8 mouse cellular contexts compared by ENCODE assay signal in genomic region chr5:136428498-136429060, GRCm38 (mm10).
A peak's percentile ranks its signal among the peaks of the same experiment; 100 is the strongest.
DNase-seq lines count a peak whose midpoint lies in the region; ATAC-seq and TF ChIP-seq lines count a peak whose summit lies in the region.

No protein-coding gene starts in this region.

- H3K27me3 ChIP-seq in heart, adult 2 months (ENCODE audit: control insufficient read depth, insufficient read depth, low read length) = no peaks in the 10 kb centered on the region
- H3K27me3 ChIP-seq in kidney, embryonic 15.5 days = no peaks in the 10 kb centered on the region
- no peaks in the 10 kb centered on the region for H3K27me3 ChIP-seq in neural tube, embryonic 15.5 days (replicated peaks)

- ATAC-seq in kidney, embryonic 15.5 days (replicated peaks; ENCODE audit: low FRiP score) = peak; percentile 84
- no peak for ATAC-seq in neural tube, embryonic 15.5 days (ENCODE audit: low FRiP score)
- ATAC-seq in CD4-positive, CD25-positive, alpha-beta regulatory T cell, adult 4 months = no peak

- intact Hi-C loops in heart, adult 2 months (cut with DNase I) = loop anchor here (5.0 kb wide), 2 partner anchors 34 to 46 kb away; no protein-coding TSS in a partner anchor

- H3K4me1 ChIP-seq in heart, adult 2 months (ENCODE audit: control insufficient read depth, insufficient read depth, low read length) = peaks cover 19% of the 10 kb centered on the region
- H3K4me1 ChIP-seq in kidney, embryonic 15.5 days = peaks cover 46% of the 10 kb centered on the region
- H3K4me1 ChIP-seq in neural tube, embryonic 15.5 days = peaks cover 26% of the 10 kb centered on the region

- DNase-seq in spleen, adult 18-20 months = peak; percentile 53 to 59
- DNase-seq in spleen, adult 12 weeks (ENCODE audit: low spot score) = no peak
- DNase-seq in heart, adult 2 months = no peak
- no peak for DNase-seq in layer of hippocampus, adult 8-10 months (ENCODE audit: low spot score in 2 of 2)
- DNase-seq in urinary bladder, postnatal 10 days (ENCODE audit: low spot score) = no peak

- no peak overlapping the region for H3K9ac ChIP-seq in heart, adult 2 months (ENCODE audit: low read depth, low read length)
- no peak overlapping the region for H3K9ac ChIP-seq in kidney, embryonic 15.5 days
- no peak overlapping the region for H3K9ac ChIP-seq in neural tube, embryonic 15.5 days (replicated peaks)

- TF ChIP-seq CTCF in heart, adult 2 months (IDR thresholded peaks at IDR 0.05) = no peak

- peak overlapping the region; percentile 87 for H3K27ac ChIP-seq in heart, adult 2 months
- H3K27ac ChIP-seq in kidney, embryonic 15.5 days = peak overlapping the region; percentile 82
- peak overlapping the region; percentile 57 for H3K27ac ChIP-seq in neural tube, embryonic 15.5 days (replicated peaks)

- H3K79me2 ChIP-seq in heart, adult 2 months (replicated peaks; ENCODE audit: control insufficient read depth, insufficient read depth, low read length) = no peaks in the 10 kb centered on the region

- no peak overlapping the region; the same call in 1 of the 2 replicates for H3K4me3 ChIP-seq in heart, adult 2 months
- H3K4me3 ChIP-seq in kidney, embryonic 15.5 days (replicated peaks) = no peak overlapping the region
- H3K4me3 ChIP-seq in neural tube, embryonic 15.5 days (replicated peaks) = no peak overlapping the region

- WGBS in heart, adult 2 months = 7% methylated on average over 6 of the region's 6 CpGs
- 18% methylated on average over 6 of the region's 6 CpGs for WGBS in kidney, embryonic 15.5 days
- WGBS in neural tube, embryonic 15.5 days = 53% methylated on average over 6 of the region's 6 CpGs

- TF ChIP-seq POLR2A in heart, adult 2 months (IDR thresholded peaks at IDR 0.05; ENCODE audit: insufficient read depth, low read depth, low read length) = no peak

- TF ChIP-seq EP300 in heart, adult 2 months (IDR thresholded peaks at IDR 0.05; ENCODE audit: insufficient read depth, low read depth, low read length) = no peak

- no peaks in the 10 kb centered on the region; the same call in 1 of the 2 replicates for H3K36me3 ChIP-seq in heart, adult 2 months (ENCODE audit: control insufficient read depth, insufficient read depth, low read length)
- no peaks in the 10 kb centered on the region for H3K36me3 ChIP-seq in kidney, embryonic 15.5 days
- no peaks in the 10 kb centered on the region for H3K36me3 ChIP-seq in neural tube, embryonic 15.5 days

- H3K9me3 ChIP-seq in kidney, embryonic 15.5 days (replicated peaks) = no peaks in the 10 kb centered on the region
- H3K9me3 ChIP-seq in neural tube, embryonic 15.5 days (replicated peaks) = no peaks in the 10 kb centered on the region

- peak overlapping the region; percentile 8 for H3K4me2 ChIP-seq in kidney, embryonic 15.5 days
- H3K4me2 ChIP-seq in neural tube, embryonic 15.5 days = 0 out of 2 replicates have a peak overlapping the region, but pooled peaks have one; percentile 2

Comparison
In these comparisons a context has a peak if more than half of its experiments do, and no peak if none do; other contexts are left out.
1. DNase-seq: peak in spleen, adult 18-20 months (2 of 2); none in spleen, adult 12 weeks (single experiment), heart, adult 2 months (0 of 2), layer of hippocampus, adult 8-10 months (0 of 2) and urinary bladder, postnatal 10 days (single experiment).
2. Peak in every context shown above with its lines, with median percentiles within 50 percentile points of each other: H3K27ac ChIP-seq.